Comparison of ENCODE assay signal across 8 mouse cellular contexts in genomic region chr11:78513106-78513790, GRCm38 (mm10). TPM values are rescaled to one million over a fixed set of nuclear protein-coding genes. Genes with fewer than 3 reads are reported as not detected.
DNase-seq lines count a peak whose midpoint lies in the region; ATAC-seq lines count a peak whose summit lies in the region.
"Had no signal": no experiment of that assay in that cellular context is flagged by ENCODE, and none has a peak within 500 bp of the region (broad histone marks: within the 10 kb centered on the region; RNA-seq: fewer than 3 reads in every experiment).

No protein-coding gene starts in this region.

- H3K27ac ChIP-seq in lung, embryonic 15.5 days = no peak overlapping the region
- H3K27ac ChIP-seq in embryonic facial prominence, embryonic 15.5 days (replicated peaks) = no peak overlapping the region
- H3K27ac ChIP-seq in limb, embryonic 12.5 days = no peak overlapping the region
- H3K27ac ChIP-seq in stomach, embryonic 15.5 days = no peak overlapping the region

- H3K4me2 ChIP-seq in lung, embryonic 15.5 days = peak overlapping the region; percentile 83
- peak overlapping the region; percentile 87 for H3K4me2 ChIP-seq in embryonic facial prominence, embryonic 15.5 days (replicated peaks)
- H3K4me2 ChIP-seq in limb, embryonic 12.5 days = peak overlapping the region; percentile 86
- peak overlapping the region; percentile 87 for H3K4me2 ChIP-seq in stomach, embryonic 15.5 days

- peak overlapping the region; percentile 61 for H3K4me3 ChIP-seq in lung, embryonic 15.5 days
- peak overlapping the region; percentile 79 for H3K4me3 ChIP-seq in embryonic facial prominence, embryonic 15.5 days (replicated peaks)
- H3K4me3 ChIP-seq in limb, embryonic 12.5 days (replicated peaks) = peak overlapping the region; percentile 69
- H3K4me3 ChIP-seq in stomach, embryonic 15.5 days (replicated peaks) = peak overlapping the region; percentile 96

- DNase-seq in lung, adult 18-20 months = no peak
- no peak for DNase-seq in right cerebral cortex, postnatal 10 days (ENCODE audit: low spot score in 2 of 2)
- DNase-seq: layer of hippocampus, adult 9-11 months had no signal

- ATAC-seq in lung, embryonic 15.5 days (ENCODE audit: borderline replicate concordance, extremely low read depth, low FRiP score, low TSS enrichment) = no peak
- no peak for ATAC-seq in embryonic facial prominence, embryonic 15.5 days (ENCODE audit: insufficient number of reproducible peaks, low FRiP score, low TSS enrichment, low read depth)
- ATAC-seq in limb, embryonic 12.5 days (ENCODE audit: insufficient number of reproducible peaks, insufficient read depth, low FRiP score, low TSS enrichment, low read depth) = no peak
- ATAC-seq in stomach, embryonic 15.5 days (ENCODE audit: insufficient read depth, low FRiP score, low read depth) = no peak
- ATAC-seq in erythroid progenitor cell, adult 5-6 weeks (replicated peaks; ENCODE audit: low FRiP score, poor library complexity, severe bottlenecking) = no peak

- peaks cover 17% of the 10 kb centered on the region for H3K4me1 ChIP-seq in lung, embryonic 15.5 days
- H3K4me1 ChIP-seq in embryonic facial prominence, embryonic 15.5 days = peaks cover 15% of the 10 kb centered on the region
- H3K4me1 ChIP-seq in limb, embryonic 12.5 days (replicated peaks) = peaks cover 16% of the 10 kb centered on the region
- H3K4me1 ChIP-seq in stomach, embryonic 15.5 days = peaks cover 5% of the 10 kb centered on the region; the same call in 1 of the 2 replicates

- H3K36me3 ChIP-seq in lung, embryonic 15.5 days = peaks cover 56% of the 10 kb centered on the region
- peaks cover 50% of the 10 kb centered on the region for H3K36me3 ChIP-seq in embryonic facial prominence, embryonic 15.5 days
- peaks cover 56% of the 10 kb centered on the region for H3K36me3 ChIP-seq in limb, embryonic 12.5 days
- H3K36me3 ChIP-seq in stomach, embryonic 15.5 days = peaks cover 38% of the 10 kb centered on the region

- WGBS in lung, embryonic 15.5 days = 62% methylated on average over 3 of the region's 3 CpGs
- 76% methylated on average over 3 of the region's 3 CpGs for WGBS in embryonic facial prominence, embryonic 15.5 days
- 84% methylated on average over 3 of the region's 3 CpGs for whole genome bisulfite sequencing in limb, embryonic 12.5 days
- 74% methylated on average over 3 of the region's 3 CpGs for WGBS in stomach, embryonic 15.5 days

- H3K9me3 ChIP-seq in lung, embryonic 15.5 days = no peaks in the 10 kb centered on the region
- no peaks in the 10 kb centered on the region for H3K9me3 ChIP-seq in embryonic facial prominence, embryonic 15.5 days (replicated peaks)
- H3K9me3 ChIP-seq in limb, embryonic 12.5 days = no peaks in the 10 kb centered on the region
- H3K9me3 ChIP-seq in stomach, embryonic 15.5 days = no peaks in the 10 kb centered on the region

- peak overlapping the region; percentile 85; the same call in 1 of the 2 replicates for H3K9ac ChIP-seq in lung, embryonic 15.5 days
- no peak overlapping the region; the same call in 1 of the 2 replicates for H3K9ac ChIP-seq in embryonic facial prominence, embryonic 15.5 days
- peak overlapping the region; percentile 94; the same call in 1 of the 2 replicates for H3K9ac ChIP-seq in limb, embryonic 12.5 days (replicated peaks)
- peak overlapping the region; percentile 98; the same call in 1 of the 2 replicates for H3K9ac ChIP-seq in stomach, embryonic 15.5 days

- no peaks in the 10 kb centered on the region for H3K27me3 ChIP-seq in lung, embryonic 15.5 days
- H3K27me3 ChIP-seq in embryonic facial prominence, embryonic 15.5 days = no peaks in the 10 kb centered on the region
- no peaks in the 10 kb centered on the region for H3K27me3 ChIP-seq in limb, embryonic 12.5 days
- H3K27me3 ChIP-seq in stomach, embryonic 15.5 days (replicated peaks) = no peaks in the 10 kb centered on the region

RNA-seq across cellular contexts. Expression of gene Poldip2, which starts 1.3 kb away (rescaled TPM):
- 158 TPM in 2 replicates for polyA plus RNA-seq in lung, embryonic 15.5 days (2015; fragmentation: Nextera tagmentation; extraction: Ambion mirVana)
- polyA plus RNA-seq in embryonic facial prominence, embryonic 15.5 days (2015; fragmentation: Nextera tagmentation; extraction: Ambion mirVana) = 167 and 170 TPM in 2 replicates
- 176 and 180 TPM in 2 replicates for polyA plus RNA-seq in limb, embryonic 12.5 days (2016; fragmentation: Nextera tagmentation; extraction: Ambion mirVana)
- polyA plus RNA-seq in stomach, embryonic 15.5 days (2015; fragmentation: Nextera tagmentation; extraction: Ambion mirVana) = 131 and 145 TPM in 2 replicates
- total RNA-seq in erythroid progenitor cell, adult 5-6 weeks (2015; ENCODE audit: low replicate concordance) = 8.6 and 9.6 TPM in 2 replicates
- 4.0 and 8.1 TPM in 2 replicates for total RNA-seq in erythroid progenitor cell, adult 5-6 weeks (2017; ENCODE audit: low replicate concordance)

RNA-seq across cellular contexts. Expression of gene Tmem199, which starts 1.3 kb away (rescaled TPM):
- polyA plus RNA-seq in lung, embryonic 15.5 days (2015; fragmentation: Nextera tagmentation; extraction: Ambion mirVana) = 44.4 and 48.3 TPM in 2 replicates
- 41.5 and 45.1 TPM in 2 replicates for polyA plus RNA-seq in embryonic facial prominence, embryonic 15.5 days (2015; fragmentation: Nextera tagmentation; extraction: Ambion mirVana)
- polyA plus RNA-seq in limb, embryonic 12.5 days (2016; fragmentation: Nextera tagmentation; extraction: Ambion mirVana) = 51.9 and 56.1 TPM in 2 replicates
- 45.5 and 47.2 TPM in 2 replicates for polyA plus RNA-seq in stomach, embryonic 15.5 days (2015; fragmentation: Nextera tagmentation; extraction: Ambion mirVana)
- 2.5 TPM in 1 of 2 replicates, not detected in the other for total RNA-seq in erythroid progenitor cell, adult 5-6 weeks (2015; ENCODE audit: low replicate concordance)
- total RNA-seq in erythroid progenitor cell, adult 5-6 weeks (2017; ENCODE audit: low replicate concordance) = 7.7 and 10.1 TPM in 2 replicates

RNA-seq across cellular contexts. Expression of gene Sebox, which starts 10.0 kb away (rescaled TPM):
- not detected in 2 replicates for polyA plus RNA-seq in lung, embryonic 15.5 days (2015; fragmentation: Nextera tagmentation; extraction: Ambion mirVana)
- polyA plus RNA-seq in embryonic facial prominence, embryonic 15.5 days (2015; fragmentation: Nextera tagmentation; extraction: Ambion mirVana) = 0.17 TPM in 1 of 2 replicates, not detected in the other
- polyA plus RNA-seq in limb, embryonic 12.5 days (2016; fragmentation: Nextera tagmentation; extraction: Ambion mirVana) = not detected in 2 replicates
- not detected in 2 replicates for polyA plus RNA-seq in stomach, embryonic 15.5 days (2015; fragmentation: Nextera tagmentation; extraction: Ambion mirVana)
- not detected in 2 replicates for total RNA-seq in erythroid progenitor cell, adult 5-6 weeks (2015; ENCODE audit: low replicate concordance)
- total RNA-seq in erythroid progenitor cell, adult 5-6 weeks (2017; ENCODE audit: low replicate concordance) = not detected in 2 replicates

RNA-seq across cellular contexts. Expression of gene Vtn, which starts 14.4 kb away (rescaled TPM):
- polyA plus RNA-seq in lung, embryonic 15.5 days (2015; fragmentation: Nextera tagmentation; extraction: Ambion mirVana) = 1.2 and 10.2 TPM in 2 replicates
- 2.0 and 4.4 TPM in 2 replicates for polyA plus RNA-seq in embryonic facial prominence, embryonic 15.5 days (2015; fragmentation: Nextera tagmentation; extraction: Ambion mirVana)
- 0.26 and 0.28 TPM in 2 replicates for polyA plus RNA-seq in limb, embryonic 12.5 days (2016; fragmentation: Nextera tagmentation; extraction: Ambion mirVana)
- 59.8 and 67.8 TPM in 2 replicates for polyA plus RNA-seq in stomach, embryonic 15.5 days (2015; fragmentation: Nextera tagmentation; extraction: Ambion mirVana)
- not detected in 2 replicates for total RNA-seq in erythroid progenitor cell, adult 5-6 weeks (2015; ENCODE audit: low replicate concordance)
- not detected in 2 replicates for total RNA-seq in erythroid progenitor cell, adult 5-6 weeks (2017; ENCODE audit: low replicate concordance)

RNA-seq across cellular contexts. Expression of gene Sarm1, which starts 15.7 kb away (rescaled TPM):
- 0.91 and 0.96 TPM in 2 replicates for polyA plus RNA-seq in lung, embryonic 15.5 days (2015; fragmentation: Nextera tagmentation; extraction: Ambion mirVana)
- polyA plus RNA-seq in embryonic facial prominence, embryonic 15.5 days (2015; fragmentation: Nextera tagmentation; extraction: Ambion mirVana) = 2.3 and 2.5 TPM in 2 replicates
- polyA plus RNA-seq in limb, embryonic 12.5 days (2016; fragmentation: Nextera tagmentation; extraction: Ambion mirVana) = 2.8 TPM in 2 replicates
- 2.6 and 3.3 TPM in 2 replicates for polyA plus RNA-seq in stomach, embryonic 15.5 days (2015; fragmentation: Nextera tagmentation; extraction: Ambion mirVana)
- not detected in 2 replicates for total RNA-seq in erythroid progenitor cell, adult 5-6 weeks (2015; ENCODE audit: low replicate concordance)
- total RNA-seq in erythroid progenitor cell, adult 5-6 weeks (2017; ENCODE audit: low replicate concordance) = not detected in 2 replicates
